Mouse (Mus musculus) layer of hippocampus, postnatal 14 days (tissue): Measurements from ENCODE around the gene Olfr39. TPM values are rescaled to one million over a fixed set of nuclear protein-coding genes. Genes with fewer than 3 reads are reported as not detected.
"Not testable (repeated sequence)": the region's sequence is repeated elsewhere in the genome, so short reads cannot be mapped to it uniquely, and the experiment has no call there.

ENCODE experiments used
- DNase-seq, 2 experiments: peaks; one replicate each; pipeline ENCODE4 v3.0.0; 2021 to 2022; ENCODE audit warnings: low spot score in 2 of 2, mixed read lengths in 1 of 2
- long read RNA-seq, 2 experiments: library from polyadenylated mRNA; stranded (forward); transcript quantifications; one replicate each; pipeline ENCODE4 v2.0.0; 2021
- total RNA-seq, 2 experiments: library from RNA; stranded (reverse); gene quantifications; 2 replicates each; pipeline ENCODE4 v1.2.3; 2021

The Olfr39 gene
- total RNA-seq = not detected
- long read RNA-seq, experiment 1 = 0 reads
- long read RNA-seq, experiment 2 = 0 reads

DNA sequence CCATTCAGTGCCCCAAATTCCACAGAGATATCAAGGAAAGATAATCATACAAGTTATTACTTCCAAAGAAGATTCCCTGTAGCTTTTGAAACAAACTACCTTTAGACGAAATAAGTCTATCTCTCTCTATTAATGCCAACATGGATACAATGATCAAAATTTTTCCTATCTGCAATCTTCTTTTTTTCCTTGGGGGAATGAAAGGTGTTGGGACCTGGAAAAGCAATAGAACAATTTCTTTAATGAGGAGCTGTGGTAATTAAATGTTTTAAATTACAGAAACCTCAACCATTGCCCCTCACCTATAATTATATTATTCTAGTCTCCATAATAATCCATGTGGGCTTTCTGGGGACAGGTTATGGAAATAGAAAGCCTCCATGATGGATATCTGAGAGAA lies at the start of gene Olfr39:
TSS of gene Olfr39 (plus strand) at position 301 of the 400 bp plus-strand sequence.
- DNase-seq = no peak

DNA sequence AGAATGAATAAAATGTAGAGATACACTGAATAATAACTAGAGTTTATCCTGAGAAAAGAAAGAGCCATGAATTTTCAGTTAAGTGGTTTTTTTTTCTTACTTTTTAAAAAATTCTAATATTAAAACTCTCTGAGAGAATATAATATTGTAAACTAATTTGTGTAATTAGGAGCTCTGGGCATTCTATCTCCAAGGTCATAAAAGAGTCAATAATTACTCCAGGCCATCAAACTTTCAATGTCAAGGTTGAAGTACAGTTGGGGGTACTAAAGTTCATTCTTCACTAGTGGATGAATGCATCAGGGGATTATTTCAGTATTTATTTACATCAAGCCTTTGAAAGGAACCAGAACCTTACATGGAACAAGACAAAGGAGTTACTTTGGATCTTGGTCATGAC lies 45.3 kb upstream of the Olfr39 start, which contains the start of gene Olfr872:
TSS of gene Olfr872 (plus strand) at position 301 of the 400 bp plus-strand sequence.
- DNase-seq = no peak

DNA sequence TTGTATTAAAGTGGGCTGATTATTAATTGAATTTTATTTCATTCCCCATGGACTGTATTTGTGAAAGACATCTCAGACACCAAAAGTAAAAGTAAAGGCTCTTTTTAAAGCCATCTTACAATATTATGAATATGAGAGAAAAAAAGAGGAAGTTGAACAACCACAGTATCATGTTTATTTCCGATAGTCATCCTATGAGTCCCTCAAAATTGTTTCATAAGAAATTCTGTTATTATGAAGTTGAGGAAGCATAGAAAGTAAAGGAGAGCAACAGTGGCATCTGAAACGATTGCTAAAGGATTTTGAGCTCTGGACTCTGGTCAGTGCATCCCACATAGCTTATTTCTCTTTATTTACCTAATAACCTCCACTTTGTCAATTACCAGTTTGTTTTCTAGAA lies 44.8 kb upstream of the Olfr39 start:
- no peak for DNase-seq

DNA sequence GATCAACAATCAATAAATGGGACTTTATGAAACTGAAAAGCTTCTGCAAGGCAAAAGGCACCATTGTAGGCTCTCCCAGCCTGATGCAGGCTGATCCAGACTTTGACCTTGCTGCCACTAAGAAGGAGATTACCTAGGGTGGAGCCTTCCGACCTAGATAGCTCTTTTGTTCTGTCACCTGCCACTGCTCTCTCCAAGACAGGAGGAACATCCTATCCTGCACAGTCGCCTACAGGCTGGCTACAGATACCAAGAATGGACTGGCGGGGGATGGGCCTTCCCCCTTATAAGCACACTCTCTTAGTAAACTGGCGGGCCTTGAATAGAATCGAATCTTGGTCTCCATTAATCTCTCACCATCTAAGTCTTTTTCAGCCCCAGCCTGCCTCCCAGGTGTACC lies 13.4 kb downstream of the Olfr39 start:
- DNase-seq = not testable (repeated sequence)

DNA sequence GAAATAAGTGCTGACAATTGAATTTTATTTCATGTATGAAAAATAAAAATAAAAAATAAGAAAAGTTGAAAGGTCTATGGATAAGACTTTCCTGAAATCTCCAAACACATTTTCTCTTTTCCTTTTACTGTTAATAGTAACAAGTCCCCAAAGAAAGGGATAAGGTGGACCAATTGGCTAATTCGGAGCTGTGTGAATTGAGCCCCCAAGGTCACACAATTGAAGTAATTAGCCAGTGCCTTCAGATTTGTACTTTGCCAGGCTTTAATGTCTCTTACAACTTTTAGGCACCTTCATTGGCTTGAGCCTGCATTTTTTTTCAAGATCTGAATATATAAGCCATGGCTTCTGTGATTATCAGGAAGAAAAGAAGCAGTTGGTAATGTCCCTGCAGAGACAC lies 16.1 kb downstream of the Olfr39 start, which contains the start of gene Olfr873:
TSS of gene Olfr873 (plus strand) at position 301 of the 400 bp plus-strand sequence.
- no peak for DNase-seq

DNA sequence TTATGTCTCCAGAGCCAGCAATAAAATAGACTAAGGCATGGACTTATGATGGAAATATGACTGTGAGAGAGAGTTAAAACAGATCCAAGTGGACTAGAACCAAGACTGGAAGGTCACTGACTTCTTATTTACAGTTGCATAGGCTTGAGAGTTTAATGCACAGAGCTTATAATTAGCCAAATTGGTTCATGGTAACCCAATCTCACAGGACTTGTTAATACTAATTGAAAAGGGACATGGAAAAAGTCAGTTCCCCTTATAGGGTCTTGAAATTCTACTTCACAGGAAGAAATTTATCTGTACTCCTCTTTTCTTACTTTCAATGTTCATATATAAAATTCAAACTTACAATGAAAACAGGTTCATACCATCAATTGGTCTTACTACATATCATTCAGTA lies 53.8 kb downstream of the Olfr39 start, which contains the start of gene Olfr18:
TSS of gene Olfr18 (minus strand) at position 101 of the 400 bp plus-strand sequence.
- no peak for DNase-seq

Other genes starting within 250 kb of the Olfr39 start
- not detected for gene Olfr867, start 224.8 kb upstream of the Olfr39 start, total RNA-seq
- not detected for gene Olfr868, start 183.7 kb upstream of the Olfr39 start, total RNA-seq
- gene Olfr869, start 153.3 kb upstream of the Olfr39 start, total RNA-seq = not detected
- gene Olfr870, start 108.3 kb upstream of the Olfr39 start, total RNA-seq = not detected
- not detected for gene Olfr871, start 70.1 kb upstream of the Olfr39 start, total RNA-seq
- not detected for gene Olfr872, start 45.2 kb upstream of the Olfr39 start, total RNA-seq
- gene Olfr873, start 16.2 kb downstream of the Olfr39 start, total RNA-seq = not detected
- not detected for gene Olfr18, start 53.7 kb downstream of the Olfr39 start, total RNA-seq
- 10 to 100 TPM; 12.6 to 13.8 TPM for gene Zfp560, start 102.8 kb downstream of the Olfr39 start, total RNA-seq
- gene Zfp26, start 177.8 kb downstream of the Olfr39 start, total RNA-seq = 10 to 100 TPM; 25.3 to 28.6 TPM
- 10 to 100 TPM; 31.7 to 34.5 TPM for gene Zfp426, start 210.4 kb downstream of the Olfr39 start, total RNA-seq
- 10 to 100 TPM; 55.8 to 56.1 TPM for gene Zfp266, start 239.1 kb downstream of the Olfr39 start, total RNA-seq